Mouse (Mus musculus) gastrocnemius, postnatal 4 days (tissue): ENCODE data around the gene Atg5. TPM values are rescaled to one million over a fixed set of nuclear protein-coding genes. Genes with fewer than 3 reads are reported as not detected.

Experiments
- DNase-seq, 2 experiments: peaks; one replicate each; pipeline ENCODE4 v3.0.0; 2021 to 2022; ENCODE audit warnings: low spot score in 2 of 2, mixed read lengths in 2 of 2
- microRNA-seq: library from miRNA; unstranded; fragments of <30 nt; microRNA quantifications from one replicate; pipeline ENCODE4 v1.2.0, GENCODE M21; 2021
- total RNA-seq, 2 experiments: library from RNA; stranded (reverse); gene quantifications; 2 replicates each; pipeline ENCODE4 v1.2.3; 2021

The Atg5 gene
- total RNA-seq, 2 experiments from 2014 or later = 16.4 to 19.6 TPM

DNA sequence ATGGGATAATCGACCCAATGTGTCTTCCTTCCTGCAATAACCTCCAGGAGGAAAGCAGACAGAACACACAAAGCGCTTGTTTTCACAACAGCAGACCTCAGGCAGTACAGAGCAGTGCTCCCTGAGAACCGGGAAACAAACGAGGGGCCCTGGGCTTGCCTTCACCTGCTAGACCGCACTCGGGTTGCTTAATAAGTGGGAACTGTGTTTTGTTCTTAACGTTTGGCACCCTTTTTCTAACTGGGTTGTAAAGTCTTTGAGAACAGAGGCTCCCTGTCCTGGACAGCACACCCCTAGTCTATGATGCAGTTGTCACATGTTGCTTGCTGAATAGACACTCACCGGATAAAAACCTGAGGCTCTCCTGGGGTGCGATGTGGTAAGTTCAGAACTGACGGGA lies 115.1 kb downstream of the Atg5 start:
- DNase-seq = no peak

GRCm38 (mm10) chr10:44385227-44385626 lies 117.1 kb downstream of the Atg5 start:
- no peak for DNase-seq

GRCm38 (mm10) chr10:44388706-44389233 lies 120.6 kb downstream of the Atg5 start:
- DNase-seq = no peak

DNA sequence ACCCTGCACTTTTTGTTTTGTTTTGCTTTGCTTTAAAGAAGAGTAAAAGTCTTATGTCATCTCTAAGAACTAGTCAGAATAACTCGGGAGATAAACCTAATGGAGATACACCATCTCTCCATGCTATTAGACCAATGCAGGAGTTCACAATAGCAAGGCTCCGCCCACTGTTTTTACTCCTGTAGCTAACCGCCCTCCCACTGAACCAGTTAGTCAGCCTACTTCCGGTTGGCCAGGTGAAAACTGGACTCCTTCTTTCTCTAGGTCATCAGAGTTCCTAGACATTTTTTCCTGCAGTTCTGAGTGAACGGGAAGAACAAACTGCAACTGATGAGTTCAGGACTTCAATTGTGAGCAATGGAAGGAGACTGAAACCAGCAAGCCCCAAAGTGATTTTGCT lies 122.1 kb downstream of the Atg5 start:
- DNase-seq = no peak

DNA sequence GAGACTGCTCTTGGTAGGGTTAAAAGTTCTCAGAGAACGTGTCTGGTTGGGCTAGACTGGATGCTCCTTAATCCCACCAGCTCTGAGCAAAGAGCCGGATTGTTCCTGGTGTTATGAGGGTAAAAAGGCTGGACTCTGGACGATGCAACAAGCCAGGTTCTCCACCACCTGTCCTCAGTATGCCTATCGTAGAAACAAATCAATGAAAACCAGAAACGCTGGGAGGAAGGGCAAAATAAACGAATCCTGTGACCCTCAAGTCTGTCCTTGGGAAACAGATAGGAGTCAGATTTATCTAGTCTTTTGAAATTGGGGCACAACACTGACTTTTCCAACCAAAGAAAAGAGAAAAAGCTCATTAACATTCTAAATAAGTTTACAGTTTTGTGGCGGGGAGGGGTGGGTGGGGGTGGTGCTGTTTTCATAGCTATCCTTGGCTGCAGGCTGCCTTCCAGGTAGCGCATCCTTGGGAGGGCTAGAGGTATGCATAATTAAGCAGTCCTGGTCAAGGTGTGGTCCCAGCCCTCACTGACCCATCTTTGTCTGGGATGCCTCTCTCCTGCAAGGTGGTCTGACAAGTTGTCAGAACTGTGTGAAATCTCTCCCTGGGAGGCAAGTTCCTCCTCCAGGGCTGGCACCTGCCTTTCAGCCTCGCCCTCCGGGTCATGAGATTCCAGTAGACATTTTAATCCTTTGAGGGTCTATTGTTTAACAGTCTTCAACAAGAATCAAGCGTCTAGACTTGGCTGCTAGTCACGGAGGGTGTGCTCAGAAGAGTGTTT lies 123.5 kb downstream of the Atg5 start:
- DNase-seq = no peak

GRCm38 (mm10) chr10:44392855-44393254 lies 124.7 kb downstream of the Atg5 start:
- DNase-seq = no peak

DNA sequence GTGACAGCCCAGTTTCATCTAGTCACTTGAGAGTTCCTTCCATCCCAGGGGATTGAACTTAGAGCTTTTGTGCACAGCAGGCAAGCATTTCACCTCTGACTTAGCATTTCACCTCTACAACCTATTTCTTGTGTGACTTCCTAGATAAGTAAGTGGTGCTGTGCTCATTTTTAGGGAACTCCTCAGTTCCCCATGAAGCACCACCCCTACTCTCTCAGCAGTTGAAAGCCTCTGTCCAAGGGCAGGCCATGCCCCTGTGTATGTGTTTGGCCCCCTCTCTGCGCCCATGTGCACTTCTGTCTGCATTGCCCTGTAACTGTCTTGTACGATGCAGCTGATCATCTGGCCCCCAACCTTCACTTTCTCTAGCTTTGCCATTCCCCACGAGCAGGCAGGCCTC lies 132.0 kb downstream of the Atg5 start:
- DNase-seq = no peak

DNA sequence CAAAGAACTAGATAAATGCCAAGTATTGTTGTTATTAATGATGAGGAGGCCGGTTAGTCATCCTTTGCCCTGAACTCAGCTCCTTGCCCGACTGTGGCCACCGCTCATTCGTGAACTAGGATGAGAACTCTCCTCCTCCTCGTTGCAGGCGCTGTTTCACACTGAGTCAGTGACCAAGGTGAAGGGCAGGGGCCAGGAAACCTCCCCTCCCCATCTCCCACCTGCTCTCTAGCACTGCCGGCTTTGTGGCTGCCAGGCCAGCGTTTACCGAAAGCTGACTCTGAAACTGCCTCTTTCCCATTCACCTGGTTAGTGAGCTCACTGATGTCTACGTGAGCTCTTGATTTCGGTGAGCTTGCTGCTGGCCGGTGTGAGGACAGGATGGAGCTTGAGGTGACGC lies 132.4 kb downstream of the Atg5 start:
- DNase-seq = no peak

- no peak for DNase-seq
Observed at GRCm38 (mm10) chr10:44401600-44401999, 133.4 kb downstream of the Atg5 start.

DNA sequence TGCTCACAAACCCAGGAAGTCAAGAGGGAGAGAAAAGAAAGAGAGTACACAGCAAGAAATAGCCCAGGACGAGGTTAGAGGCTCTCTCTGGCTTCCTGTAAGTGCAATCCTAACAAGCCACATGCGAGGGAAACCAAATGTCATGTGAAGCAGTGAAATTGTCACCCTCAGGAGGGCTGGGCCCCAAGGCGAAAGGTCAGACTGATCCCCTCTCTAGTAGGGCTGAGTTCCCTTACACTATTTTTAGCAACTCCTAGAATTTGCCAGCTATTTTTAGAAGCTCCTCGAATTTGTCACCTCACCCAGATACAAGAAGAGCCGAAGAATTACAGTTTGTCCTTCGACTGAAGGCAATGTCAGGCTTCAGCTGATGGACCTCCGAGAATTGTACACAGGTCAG lies 135.3 kb downstream of the Atg5 start:
- DNase-seq = no peak

DNA sequence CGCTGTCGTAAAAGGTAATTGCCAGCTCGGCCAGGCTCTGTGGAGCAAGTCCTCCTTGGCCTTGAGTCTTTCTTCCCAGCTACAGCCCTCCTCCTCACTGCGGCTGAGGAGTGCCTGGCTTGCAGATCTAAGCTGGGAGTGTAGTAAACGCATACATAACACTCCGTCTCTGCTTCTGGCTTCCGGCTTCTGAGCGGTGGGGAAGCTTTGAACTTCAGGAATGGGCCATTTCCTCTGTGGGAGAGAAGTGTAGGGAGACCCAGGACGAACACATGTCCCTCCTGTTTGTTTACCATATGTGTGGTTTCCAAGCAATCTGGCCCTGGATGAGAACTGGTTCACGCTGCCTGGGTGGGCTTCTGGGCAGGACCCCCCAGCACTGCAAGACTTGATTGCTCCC lies 140.9 kb downstream of the Atg5 start:
- no peak for DNase-seq

DNA sequence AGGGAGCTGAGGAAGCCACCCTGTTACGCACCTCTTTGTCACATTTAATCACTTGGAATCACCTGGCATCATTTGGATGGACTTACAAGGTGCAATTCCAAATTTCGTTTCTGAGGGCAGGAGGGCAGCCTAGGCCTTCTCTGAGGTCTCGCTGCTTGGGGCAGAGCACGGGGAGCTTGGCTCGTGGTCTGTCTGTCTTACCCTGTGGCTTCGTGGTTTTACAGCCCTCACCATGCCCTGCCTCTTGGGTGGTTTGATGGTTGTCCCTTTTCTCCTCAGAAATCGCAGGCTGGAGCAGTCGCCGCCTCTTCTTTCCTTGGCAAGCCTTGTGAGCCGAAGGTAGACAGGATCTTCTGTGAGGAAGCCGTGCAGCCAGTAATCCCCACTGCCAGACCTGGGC lies 141.8 kb downstream of the Atg5 start:
- DNase-seq = no peak

Small RNA genes lying within 50 kb of the gene (microRNA-seq; reads per million reads assigned to microRNA genes)
- gene Mir1929 = not detected

Other genes with a start within 250 kb of the Atg5 start
- gene Crybg1, start 119.5 kb upstream of the Atg5 start, total RNA-seq = 1 to 10 TPM; 2.7 to 2.9 TPM